Mouse (Mus musculus): ENCODE results near the gene Borcs7.
A peak's percentile ranks its signal among the peaks of the same experiment; 100 is the strongest.
"Not testable (repeated sequence)": the region's sequence is repeated elsewhere in the genome, so short reads cannot be mapped to it uniquely, and the experiment has no call there.

The Borcs7 gene

DNA sequence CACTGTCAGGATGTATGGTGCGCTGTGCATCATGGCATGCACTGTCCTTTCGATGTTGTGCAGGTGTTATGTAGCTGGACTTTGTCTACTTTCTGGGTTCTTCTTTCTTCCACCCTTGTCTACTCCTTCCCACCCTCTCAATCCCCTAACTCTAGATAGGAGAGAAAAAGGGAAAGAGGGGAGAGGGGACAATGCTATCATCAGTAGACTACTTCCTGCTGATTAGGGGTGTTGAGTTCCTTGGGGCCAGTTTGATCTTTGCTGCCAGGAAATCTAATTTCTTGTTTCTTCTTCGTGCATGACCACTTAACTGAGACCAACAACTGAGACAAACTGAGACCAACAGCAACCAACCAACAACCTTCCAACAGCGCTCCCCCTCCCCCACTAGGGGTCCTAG, 20.9 kb downstream of the Borcs7 start:
- no peak for DNase-seq (ENCODE audit: low spot score in 2 of 2)

DNA sequence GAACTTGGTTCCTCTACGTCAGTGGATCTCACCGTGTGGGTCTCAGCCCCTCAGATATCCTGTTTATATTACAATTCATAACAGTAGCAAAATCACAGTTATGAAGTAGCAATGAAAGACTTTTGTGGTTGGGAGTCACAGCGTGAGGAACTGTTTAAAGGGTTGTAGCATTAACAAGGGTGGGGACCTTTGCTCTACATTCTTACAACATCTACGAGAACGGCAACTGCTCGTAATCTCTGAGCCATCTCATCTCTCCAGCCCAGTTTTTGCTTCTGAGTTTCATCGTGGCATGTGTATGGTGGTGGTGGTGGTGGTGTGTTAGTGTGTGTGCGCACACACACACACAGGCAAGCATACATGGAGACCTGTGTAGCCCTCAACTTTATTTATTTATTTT, 24.5 kb downstream of the Borcs7 start:
- DNase-seq (ENCODE audit: low spot score in 2 of 2): peak in 1 of 2 experiments; percentile 30

DNA sequence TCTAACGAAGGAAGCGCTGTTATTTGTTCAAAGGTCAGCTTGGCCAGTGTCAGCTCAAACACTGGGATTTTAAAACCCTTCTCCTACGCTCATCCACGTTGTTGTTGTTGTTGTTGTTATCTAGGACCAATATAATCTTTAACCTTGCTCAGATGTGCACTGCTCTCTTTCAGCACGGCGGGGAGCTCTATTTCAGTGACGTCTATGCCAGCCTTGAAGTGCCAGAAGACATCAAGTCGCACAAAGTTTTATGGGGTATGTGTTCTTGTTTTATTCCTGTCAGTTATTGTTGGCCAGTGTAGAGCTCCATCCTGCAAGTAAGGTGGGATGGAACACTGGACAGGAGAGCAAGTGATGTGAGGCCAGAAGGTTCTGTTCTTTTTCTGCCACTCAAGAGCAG, 25.3 kb downstream of the Borcs7 start:
- no peak for DNase-seq (ENCODE audit: low spot score in 2 of 2)

DNA sequence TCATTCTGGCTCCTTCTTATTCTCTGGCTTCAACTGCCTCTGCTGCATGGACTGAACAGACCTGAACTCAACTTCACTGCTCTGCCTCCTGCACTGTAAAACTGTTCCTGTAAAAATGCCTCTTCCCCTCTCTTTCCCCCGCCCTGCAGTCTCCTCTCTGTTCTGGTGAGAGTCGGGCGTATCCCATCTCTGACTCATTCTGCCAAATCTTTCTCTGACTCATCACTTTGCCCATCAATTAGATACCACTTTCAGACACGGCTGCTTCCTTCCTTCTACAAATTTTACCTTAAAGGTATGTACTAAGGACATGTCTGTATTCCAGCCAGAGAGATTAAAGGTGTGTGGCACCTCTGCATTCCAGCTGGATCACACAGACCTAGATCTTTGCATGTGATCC, 28.4 kb downstream of the Borcs7 start:
- no peak for DNase-seq (ENCODE audit: low spot score in 2 of 2)

DNA sequence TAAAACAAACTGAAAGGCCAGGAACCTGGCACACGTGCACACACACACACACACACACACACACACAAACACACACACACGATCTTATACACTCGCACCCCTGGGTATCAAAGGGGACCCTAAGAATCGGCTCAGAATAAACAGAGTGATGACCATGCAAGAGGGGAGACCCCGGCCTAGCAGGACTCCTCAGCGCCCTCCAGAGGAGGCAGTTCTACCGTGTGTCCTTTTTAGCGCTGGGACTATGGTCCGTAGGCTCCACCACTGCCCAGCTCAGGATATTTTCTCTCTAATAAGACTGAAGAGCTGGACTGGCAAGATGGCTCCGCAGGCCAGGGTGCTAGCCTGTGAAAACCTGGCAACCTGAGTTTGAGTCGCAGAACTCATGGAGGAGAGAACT, 34.7 kb downstream of the Borcs7 start:
- DNase-seq (ENCODE audit: low spot score in 2 of 2): no peak

DNA sequence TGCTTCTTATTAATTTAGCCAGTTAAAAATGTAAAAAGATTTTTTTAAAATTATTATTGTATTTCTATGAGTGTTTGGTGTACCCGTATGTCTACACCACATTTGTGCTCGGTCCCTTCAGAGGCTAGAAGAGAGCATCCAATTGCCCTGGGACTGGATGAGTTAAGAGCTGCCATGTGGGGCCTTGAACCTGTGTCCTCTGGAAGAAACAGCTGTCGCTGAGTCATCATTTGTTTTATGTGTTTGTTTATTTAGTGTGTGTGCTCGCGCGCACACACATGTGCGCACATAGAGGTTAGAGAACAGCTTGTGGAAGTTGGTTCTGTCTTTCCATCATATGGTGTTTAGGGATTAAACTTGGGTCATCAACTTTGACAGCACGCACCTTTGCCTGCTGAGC, 36.4 kb downstream of the Borcs7 start:
- DNase-seq (ENCODE audit: low spot score in 2 of 2): no peak

DNA sequence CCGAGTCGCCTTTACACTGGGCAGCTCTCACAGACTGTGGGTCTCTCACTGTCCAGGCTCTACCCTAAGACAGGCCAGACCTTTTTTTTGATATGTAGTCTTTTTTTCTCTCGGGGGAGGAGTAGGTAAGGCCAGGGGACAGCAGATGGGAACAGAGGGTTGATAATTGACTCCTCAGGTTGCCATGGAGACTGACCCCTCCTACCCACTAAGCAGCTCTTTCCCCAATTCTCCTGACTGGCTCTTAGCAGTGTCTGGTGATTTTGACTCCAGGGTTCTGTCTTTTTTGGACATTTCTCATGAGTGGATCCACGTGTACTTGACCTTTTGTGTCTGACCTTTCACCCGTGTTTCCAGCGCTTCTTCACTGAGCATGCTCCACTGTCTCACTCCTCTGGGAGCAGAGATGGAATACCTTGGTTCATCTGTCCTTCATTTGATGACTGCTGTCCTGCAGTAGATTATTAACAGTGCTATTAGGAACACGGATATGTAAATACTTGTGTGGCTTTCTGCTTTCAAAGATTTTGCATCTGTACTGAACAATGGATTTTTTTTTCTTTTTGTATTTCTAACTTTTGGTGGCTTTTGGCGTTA, 37.5 kb downstream of the Borcs7 start:
- DNase-seq (ENCODE audit: low spot score in 2 of 2): no peak

DNA sequence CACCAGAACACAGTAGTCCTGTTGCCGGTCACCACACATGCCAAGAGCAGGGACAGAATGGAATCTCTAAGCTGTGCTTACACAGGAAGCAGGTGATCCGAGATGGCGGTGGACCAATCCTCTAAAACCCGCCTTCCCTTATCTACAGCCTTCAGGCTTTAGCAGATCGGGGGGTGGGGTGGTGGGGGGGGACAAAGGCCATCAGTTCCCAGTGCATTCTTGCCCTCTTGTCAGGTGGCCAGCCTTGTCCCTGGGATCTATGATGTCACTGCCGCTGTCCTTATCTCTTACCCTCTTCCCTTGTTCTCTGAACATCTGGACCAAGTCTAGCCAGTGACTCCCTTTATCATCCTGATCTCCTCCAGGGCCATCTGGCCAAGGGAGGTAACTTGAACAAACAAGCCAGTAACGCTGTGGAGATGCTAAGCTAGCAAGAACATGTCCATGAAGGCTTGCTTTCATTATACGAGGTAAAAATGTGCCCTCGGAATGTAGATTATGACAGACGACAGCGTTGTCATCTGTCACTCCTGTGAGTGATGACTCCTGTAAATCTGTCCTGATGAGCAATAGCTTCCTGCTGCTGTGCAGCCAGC, 38.3 kb downstream of the Borcs7 start:
- no peak for DNase-seq (ENCODE audit: low spot score in 2 of 2)

DNA sequence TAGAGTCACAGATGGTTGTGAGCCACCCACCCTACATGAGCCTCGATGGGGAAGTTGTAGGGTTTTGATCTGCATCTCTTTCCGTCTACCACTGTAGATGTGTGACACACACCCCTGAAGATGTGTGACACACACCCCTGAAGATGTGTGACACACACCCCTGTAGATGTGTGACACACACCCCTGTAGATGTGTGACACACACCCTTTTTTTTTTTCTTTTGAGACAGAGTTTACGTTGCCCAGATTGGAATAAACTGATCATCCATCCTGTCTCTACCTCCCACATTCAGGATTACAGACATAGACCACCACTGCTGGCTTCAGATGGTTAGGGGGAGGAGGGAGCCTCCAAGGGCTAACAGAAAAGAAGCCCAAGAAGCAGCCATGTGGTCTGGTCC, 39.2 kb downstream of the Borcs7 start:
- DNase-seq (ENCODE audit: low spot score in 2 of 2): peak; percentile 60 to 83

DNA sequence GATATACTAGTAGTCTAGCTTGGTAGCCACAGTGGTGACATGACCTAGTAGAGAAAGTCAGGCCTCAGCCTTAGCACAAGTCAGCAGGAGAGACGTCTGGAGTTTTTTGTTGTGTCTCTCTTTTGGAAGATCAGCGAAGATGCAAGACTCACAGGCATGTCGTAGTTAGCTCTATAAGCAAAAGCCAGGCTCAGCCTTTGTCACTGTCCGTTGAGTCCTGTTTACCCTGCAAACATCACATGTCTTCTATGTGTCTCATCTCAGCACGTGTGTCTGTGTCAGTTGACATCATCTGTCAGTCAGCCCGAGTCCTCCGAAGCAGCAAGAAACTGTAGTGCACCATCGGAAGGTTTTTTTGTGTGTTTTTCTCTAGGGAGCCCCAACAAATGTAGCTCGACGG, 41.6 kb downstream of the Borcs7 start:
- DNase-seq (ENCODE audit: low spot score in 2 of 2): no peak

DNA sequence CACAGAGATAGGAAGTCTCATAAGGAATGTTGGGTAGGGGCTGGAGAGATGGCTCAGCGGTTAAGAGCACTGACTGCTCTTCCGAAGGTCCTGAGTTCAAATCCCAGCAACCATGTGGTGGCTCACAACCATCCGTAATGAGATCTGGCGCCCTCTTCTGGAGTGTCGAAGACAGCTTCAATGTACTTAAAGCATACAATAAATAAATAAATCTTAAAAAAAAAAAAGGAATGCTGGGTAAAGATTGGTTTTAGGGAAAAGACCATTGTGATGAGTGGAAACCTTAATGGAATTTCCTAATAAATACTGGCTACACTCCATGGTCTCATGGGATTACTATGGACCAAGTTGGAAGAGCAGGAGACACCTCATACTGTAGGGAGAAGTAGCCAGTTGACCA, 43.0 kb downstream of the Borcs7 start:
- DNase-seq (ENCODE audit: low spot score in 2 of 2): not testable (repeated sequence)

DNA sequence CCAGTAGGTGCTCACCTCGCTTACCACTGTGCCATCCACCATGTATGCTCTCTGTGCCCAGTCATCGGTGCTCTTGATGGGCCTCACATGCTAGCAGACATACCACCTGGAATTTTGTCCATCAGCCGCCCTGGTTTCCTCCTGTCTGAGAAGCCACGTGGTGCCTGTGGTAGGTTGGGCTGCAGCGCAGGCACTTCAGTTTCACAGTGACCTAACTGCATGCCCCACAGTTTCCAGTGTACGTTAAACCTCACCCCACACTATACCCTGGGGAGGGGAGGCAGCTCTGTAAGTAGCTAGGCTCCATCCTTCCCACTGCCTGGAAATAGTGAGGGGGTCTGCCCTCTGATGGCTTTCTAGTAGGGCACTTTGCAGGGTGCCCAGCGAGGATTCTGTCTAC, 43.9 kb downstream of the Borcs7 start:
- peak; percentile 38 to 64 for DNase-seq (ENCODE audit: low spot score in 2 of 2)

DNA sequence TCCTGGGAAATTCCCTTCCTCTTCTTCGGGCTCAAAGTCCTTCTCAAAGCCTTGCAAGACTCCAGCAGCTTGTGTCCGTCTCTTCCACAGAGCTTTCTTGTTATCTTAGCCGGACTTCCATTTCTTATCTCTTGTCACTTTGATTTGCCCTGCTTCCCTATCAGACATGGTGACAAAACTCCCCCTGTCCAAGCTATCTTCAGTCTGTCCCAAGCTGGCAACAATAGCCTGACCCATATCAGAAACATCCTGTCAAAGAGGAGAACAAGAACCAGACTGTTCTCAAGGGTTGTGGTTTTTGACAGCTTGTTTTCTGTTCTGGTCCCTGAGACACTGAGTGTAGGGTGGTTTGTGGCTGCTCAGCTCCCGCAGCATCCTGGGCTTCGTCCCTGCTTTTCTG, 45.5 kb downstream of the Borcs7 start:
- no peak for DNase-seq (ENCODE audit: low spot score in 2 of 2)

DNA sequence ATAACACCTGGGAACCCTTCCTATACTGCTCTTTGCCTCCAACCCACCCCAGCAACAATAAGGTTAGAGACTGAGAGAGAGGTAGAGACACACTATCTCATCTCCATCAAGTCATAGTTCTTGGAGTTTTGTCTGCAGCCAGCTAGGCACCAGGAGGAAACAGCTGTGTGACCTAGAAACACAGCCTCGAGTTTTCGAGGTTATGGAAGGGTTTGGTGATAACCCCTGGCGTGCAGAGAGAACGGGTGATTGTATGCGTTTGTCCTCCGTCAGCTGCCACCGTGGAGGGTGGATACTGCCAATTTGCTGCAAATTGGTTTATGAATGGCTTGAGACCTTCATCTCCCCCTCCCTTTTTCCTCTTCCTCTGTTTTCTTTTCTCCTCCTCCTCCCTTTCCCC, 47.4 kb downstream of the Borcs7 start:
- no peak for DNase-seq (ENCODE audit: low spot score in 2 of 2)

DNA sequence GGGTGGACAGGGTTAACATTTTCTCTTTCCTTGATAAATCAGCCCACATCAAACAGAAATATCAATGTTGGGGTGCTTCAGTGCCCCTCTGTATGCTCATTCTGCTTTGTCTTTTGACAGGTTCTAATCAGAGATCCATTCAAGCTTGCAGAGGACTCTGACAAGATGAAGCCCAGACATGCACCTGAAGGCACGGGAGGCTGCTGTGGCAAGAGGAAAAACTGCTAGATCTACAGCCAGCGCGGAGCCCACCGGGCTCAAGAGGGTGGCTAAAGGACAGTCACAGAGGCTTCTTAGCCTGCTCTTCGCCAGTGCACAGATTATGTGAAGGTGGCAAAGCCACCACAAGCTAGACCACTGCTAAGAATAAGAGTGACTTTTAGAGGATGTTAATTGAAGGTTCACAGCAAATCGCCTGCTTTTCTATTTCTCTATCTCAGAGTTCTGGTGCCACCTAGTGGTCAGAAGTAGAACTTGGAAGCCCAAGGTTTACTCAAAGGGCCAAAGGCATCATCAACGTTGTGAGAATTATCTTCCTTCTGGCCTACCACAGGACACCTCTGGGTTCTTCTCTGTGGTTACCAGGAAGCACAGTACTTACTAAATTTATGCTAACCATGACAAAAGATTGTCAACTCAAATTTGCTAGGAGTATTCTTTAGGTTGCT, 50.8 kb downstream of the Borcs7 start:
- peak; percentile 73 to 78 for DNase-seq (ENCODE audit: low spot score in 2 of 2)

DNA sequence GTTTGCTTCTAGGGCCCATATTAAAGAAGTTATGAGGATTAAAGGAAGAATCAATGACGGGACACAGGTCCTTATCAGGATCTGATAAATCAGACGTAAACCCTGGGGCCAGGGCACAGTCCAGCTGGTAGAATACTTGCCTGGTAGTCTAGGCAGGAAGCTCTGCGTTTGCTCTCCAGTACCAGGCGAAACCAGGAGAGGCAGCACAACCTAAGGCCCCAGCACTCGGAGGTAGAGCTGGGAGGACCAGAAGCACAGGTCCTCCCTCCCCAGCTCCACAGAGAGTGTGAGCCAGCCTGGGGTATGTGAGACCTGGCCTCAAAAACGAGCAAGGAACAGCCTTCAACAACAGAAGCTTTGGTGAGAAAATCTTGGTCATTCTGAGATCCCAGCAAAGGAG, 51.9 kb downstream of the Borcs7 start:
- DNase-seq (ENCODE audit: low spot score in 2 of 2): no peak

DNA sequence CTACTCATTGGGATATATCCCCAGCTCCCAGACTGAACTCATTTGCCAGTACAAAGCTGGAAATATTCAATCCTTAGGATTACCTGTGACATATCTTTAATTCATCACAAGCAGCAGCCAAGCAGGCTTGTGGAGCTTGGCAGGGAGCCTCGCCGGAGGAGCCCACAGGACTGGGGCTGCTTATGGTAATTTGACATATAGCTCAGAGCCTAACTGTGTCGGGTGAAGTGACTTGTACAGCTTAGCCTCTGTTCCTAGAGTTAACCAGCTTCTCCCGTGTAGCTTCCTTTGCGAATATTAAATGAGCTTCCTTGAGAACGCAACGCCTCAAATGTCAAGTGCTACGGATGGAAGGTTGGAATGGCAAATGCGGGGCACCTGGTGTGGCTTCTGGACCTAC, 55.0 kb downstream of the Borcs7 start:
- DNase-seq (ENCODE audit: low spot score in 2 of 2): no peak

DNA sequence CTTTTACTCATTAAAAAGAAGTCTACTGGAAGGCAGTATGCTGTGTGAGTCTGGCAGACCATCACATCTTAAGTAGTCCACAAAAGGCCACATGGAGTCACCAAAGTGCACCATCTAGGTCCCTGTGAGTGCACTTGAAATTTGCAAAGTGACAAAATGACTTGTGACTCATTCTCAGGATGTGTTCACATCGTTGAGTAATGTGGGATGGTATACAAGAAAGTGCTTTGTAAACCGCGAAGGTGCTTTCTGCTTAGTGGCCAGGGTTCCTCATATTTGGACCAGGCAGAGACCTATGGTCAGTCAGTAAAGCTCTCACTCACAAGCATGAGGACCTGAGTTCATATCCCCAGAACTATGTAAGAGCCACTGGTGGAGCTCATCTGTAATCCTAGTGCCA, 58.1 kb downstream of the Borcs7 start:
- DNase-seq (ENCODE audit: low spot score in 2 of 2): no peak

DNA sequence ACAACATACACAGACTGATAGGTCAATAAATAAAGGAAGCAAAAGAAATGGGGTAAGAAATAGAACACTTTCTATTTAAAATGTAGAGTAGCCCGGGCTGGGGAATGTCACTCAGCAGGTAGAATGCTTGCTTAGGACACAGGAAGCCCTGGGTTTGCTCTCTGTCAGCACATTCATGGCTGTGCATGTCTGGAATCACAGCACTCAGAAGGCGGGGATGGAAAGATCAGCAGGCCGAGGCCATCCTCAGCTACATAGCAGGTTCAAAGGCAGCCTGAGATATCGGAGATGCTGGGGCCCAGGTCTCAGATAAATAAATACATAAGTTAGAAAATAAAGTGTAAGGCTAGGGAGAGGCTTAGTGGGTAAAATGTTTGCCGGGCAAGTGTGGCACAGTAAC, 62.5 kb downstream of the Borcs7 start:
- no peak for DNase-seq (ENCODE audit: low spot score in 2 of 2)
